Mouse (Mus musculus): ENCODE measurements around the gene Galnt14. TPM values are rescaled to one million over a fixed set of nuclear protein-coding genes. Genes with fewer than 3 reads are reported as not detected.

Gene Galnt14
- total and polyA plus RNA-seq, 2 experiments from 2014 or later, result 15.5 to 17.3 TPM

GRCm38 (mm10) chr17:73560208-73560784, 150.0 kb downstream of the Galnt14 start:
- Histone ChIP-seq H3K27me3 (ENCODE audit: insufficient read depth, low read length) (no peaks in the 10 kb centered on the region), H3K4me3 (ENCODE audit: low read length) (no peak overlapping the region), H3K4me2 (ENCODE audit: low read depth, low read length) (no peak overlapping the region), H3K9ac (replicated peaks; ENCODE audit: low read length) (no peak overlapping the region), H3K27ac (no peak overlapping the region), H3K36me3 (ENCODE audit: insufficient read depth, low read length) (no peaks in the 10 kb centered on the region), H3K9me3 (ENCODE audit: low read length) (no peaks in the 10 kb centered on the region), H3K4me1 (ENCODE audit: insufficient read depth, low read length) (no peaks in the 10 kb centered on the region)
- ATAC-seq (no peak), DNase-seq (ENCODE audit: low spot score) (no peak)
- TF ChIP-seq CTCF (IDR thresholded peaks at IDR 0.05; ENCODE audit: low read depth), result no peak
- WGBS, result 77% methylated on average over 5 of the region's 5 CpGs

- Histone ChIP-seq H3K4me2 (ENCODE audit: low read depth, low read length) (no peak overlapping the region), H3K9ac (replicated peaks; ENCODE audit: low read length) (no peak overlapping the region), H3K9me3 (ENCODE audit: low read length) (no peaks in the 10 kb centered on the region), H3K4me3 (ENCODE audit: low read length) (no peak overlapping the region), H3K36me3 (ENCODE audit: insufficient read depth, low read length) (no peaks in the 10 kb centered on the region), H3K27me3 (ENCODE audit: insufficient read depth, low read length) (no peaks in the 10 kb centered on the region), H3K4me1 (ENCODE audit: insufficient read depth, low read length) (no peaks in the 10 kb centered on the region), H3K27ac (no peak overlapping the region)
- no peak for TF ChIP-seq CTCF (IDR thresholded peaks at IDR 0.05; ENCODE audit: low read depth)
- WGBS, result 81% methylated on average over 4 of the region's 4 CpGs
- DNase-seq (ENCODE audit: low spot score) (no peak), ATAC-seq (no peak)
Measured at GRCm38 (mm10) chr17:73559498-73559897, 150.8 kb downstream of the Galnt14 start.

DNA sequence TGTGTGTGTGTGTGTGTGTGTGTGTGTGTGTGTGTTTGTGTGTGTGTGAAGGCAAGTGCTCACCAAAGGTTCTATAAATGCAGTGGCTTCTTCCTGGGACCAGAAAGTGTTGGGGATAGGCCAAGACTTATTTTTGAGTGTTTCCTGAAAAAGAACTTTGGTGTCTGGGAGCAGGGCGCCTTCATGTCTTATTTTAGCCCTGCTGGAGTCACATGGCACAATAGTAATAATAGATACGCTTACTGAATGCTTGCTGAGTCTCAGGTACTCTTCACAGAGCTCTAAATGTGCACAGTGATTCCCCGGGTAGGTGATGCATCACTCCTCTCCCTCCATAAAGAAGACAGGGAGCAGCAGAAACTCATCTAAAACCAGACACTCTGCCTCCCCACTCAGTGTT, 153.2 kb downstream of the Galnt14 start:
- Histone ChIP-seq H3K4me2 (ENCODE audit: low read depth, low read length) (no peak overlapping the region), H3K9ac (replicated peaks; ENCODE audit: low read length) (no peak overlapping the region), H3K27me3 (ENCODE audit: insufficient read depth, low read length) (no peaks in the 10 kb centered on the region), H3K36me3 (ENCODE audit: insufficient read depth, low read length) (no peaks in the 10 kb centered on the region), H3K9me3 (ENCODE audit: low read length) (no peaks in the 10 kb centered on the region), H3K4me1 (ENCODE audit: insufficient read depth, low read length) (no peaks in the 10 kb centered on the region), H3K27ac (no peak overlapping the region), H3K4me3 (ENCODE audit: low read length) (no peak overlapping the region)
- ATAC-seq (no peak), DNase-seq (ENCODE audit: low spot score) (no peak)
- no peak for TF ChIP-seq CTCF (IDR thresholded peaks at IDR 0.05; ENCODE audit: low read depth)
- WGBS, result 85% methylated on average over 3 of the region's 3 CpGs

GRCm38 (mm10) chr17:73556436-73556835, 153.8 kb downstream of the Galnt14 start:
- Histone ChIP-seq H3K27me3 (ENCODE audit: insufficient read depth, low read length) (no peaks in the 10 kb centered on the region), H3K36me3 (ENCODE audit: insufficient read depth, low read length) (no peaks in the 10 kb centered on the region), H3K27ac (no peak overlapping the region), H3K4me3 (ENCODE audit: low read length) (no peak overlapping the region), H3K9ac (replicated peaks; ENCODE audit: low read length) (no peak overlapping the region), H3K9me3 (ENCODE audit: low read length) (no peaks in the 10 kb centered on the region), H3K4me1 (ENCODE audit: insufficient read depth, low read length) (no peaks in the 10 kb centered on the region), H3K4me2 (ENCODE audit: low read depth, low read length) (no peak overlapping the region)
- no peak for DNase-seq (ENCODE audit: low spot score)
- WGBS, result 76% methylated on average over 2 of the region's 2 CpGs
- TF ChIP-seq CTCF (IDR thresholded peaks at IDR 0.05; ENCODE audit: low read depth), result no peak
- no peak for ATAC-seq

GRCm38 (mm10) chr17:73554668-73555067, 155.6 kb downstream of the Galnt14 start:
- Histone ChIP-seq H3K4me3 (ENCODE audit: low read length) (no peak overlapping the region), H3K4me1 (ENCODE audit: insufficient read depth, low read length) (no peaks in the 10 kb centered on the region), H3K4me2 (ENCODE audit: low read depth, low read length) (no peak overlapping the region), H3K36me3 (ENCODE audit: insufficient read depth, low read length) (no peaks in the 10 kb centered on the region), H3K27ac (no peak overlapping the region), H3K9me3 (ENCODE audit: low read length) (no peaks in the 10 kb centered on the region), H3K27me3 (ENCODE audit: insufficient read depth, low read length) (no peaks in the 10 kb centered on the region), H3K9ac (replicated peaks; ENCODE audit: low read length) (no peak overlapping the region)
- WGBS, result 87% methylated on average over 4 of the region's 4 CpGs
- DNase-seq (ENCODE audit: low spot score), result no peak
- no peak for TF ChIP-seq CTCF (IDR thresholded peaks at IDR 0.05; ENCODE audit: low read depth)
- no peak for ATAC-seq

DNA sequence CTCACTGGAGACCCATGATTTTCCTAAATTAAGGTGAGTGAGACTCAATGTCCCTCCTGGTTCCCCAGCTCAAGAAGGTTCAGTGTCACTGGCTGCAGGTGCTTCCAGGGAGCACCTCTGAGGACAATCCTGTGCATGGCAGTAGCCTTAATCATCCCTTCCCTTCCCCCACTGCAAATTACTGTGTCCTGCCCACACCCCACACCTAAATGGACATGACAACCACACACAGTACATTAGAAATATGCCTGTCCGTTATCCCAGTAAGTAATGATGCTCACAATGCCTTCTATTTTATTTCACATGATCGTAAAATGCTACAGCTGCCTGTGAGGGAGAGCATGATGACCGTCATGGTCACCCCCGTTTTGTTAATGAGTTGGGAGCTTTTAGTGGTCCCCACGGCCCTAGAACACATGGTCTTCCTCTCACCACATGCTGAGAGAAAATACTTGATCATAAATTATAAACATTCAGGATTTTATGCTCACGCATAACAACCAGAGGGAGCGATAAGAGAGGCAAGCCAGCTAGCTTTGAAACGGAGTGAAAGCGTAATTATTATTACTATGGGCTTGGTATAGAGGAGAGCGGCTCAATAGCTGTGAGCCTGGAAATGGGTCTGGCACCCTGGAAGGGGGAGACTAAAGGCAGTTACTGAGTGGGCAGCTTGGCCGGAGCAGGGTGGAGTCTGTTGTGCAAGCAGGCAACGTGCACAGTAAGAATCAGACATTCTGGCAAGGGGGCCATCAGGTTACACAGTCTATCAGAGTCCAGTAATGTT, 161.3 kb downstream of the Galnt14 start:
- no peak overlapping the region for H3K4me2 ChIP-seq (ENCODE audit: low read depth, low read length)
- ATAC-seq, result no peak
- no peak for TF ChIP-seq CTCF (IDR thresholded peaks at IDR 0.05; ENCODE audit: low read depth)

GRCm38 (mm10) chr17:73548119-73548518, 162.1 kb downstream of the Galnt14 start:
- WGBS, result 51% methylated on average over 7 of the region's 7 CpGs
- Histone ChIP-seq H3K36me3 (ENCODE audit: insufficient read depth, low read length) (no peaks in the 10 kb centered on the region), H3K27ac (no peak overlapping the region), H3K9ac (replicated peaks; ENCODE audit: low read length) (no peak overlapping the region), H3K4me2 (ENCODE audit: low read depth, low read length) (no peak overlapping the region), H3K27me3 (ENCODE audit: insufficient read depth, low read length) (no peaks in the 10 kb centered on the region), H3K9me3 (ENCODE audit: low read length) (no peaks in the 10 kb centered on the region), H3K4me1 (ENCODE audit: insufficient read depth, low read length) (peaks cover 6% of the 10 kb centered on the region; the same call in 1 of the 2 replicates), H3K4me3 (ENCODE audit: low read length) (no peak overlapping the region)
- TF ChIP-seq CTCF (IDR thresholded peaks at IDR 0.05; ENCODE audit: low read depth), result no peak
- DNase-seq (ENCODE audit: low spot score) (peak; percentile 62), ATAC-seq (peak; percentile 75)

More for the DNA sequence above, 161.3 kb downstream of the Galnt14 start:
- H3K9me3 ChIP-seq (ENCODE audit: low read length), result no peaks in the 10 kb centered on the region
- DNase-seq (ENCODE audit: low spot score), result no peak
- no peaks in the 10 kb centered on the region for H3K27me3 ChIP-seq (ENCODE audit: insufficient read depth, low read length)
- H3K27ac ChIP-seq, result no peak overlapping the region
- WGBS, result 54% methylated on average over 12 of the region's 12 CpGs
- peaks cover 6% of the 10 kb centered on the region; the same call in 1 of the 2 replicates for H3K4me1 ChIP-seq (ENCODE audit: insufficient read depth, low read length)
- H3K9ac ChIP-seq (replicated peaks; ENCODE audit: low read length), result no peak overlapping the region
- H3K36me3 ChIP-seq (ENCODE audit: insufficient read depth, low read length), result no peaks in the 10 kb centered on the region
- no peak overlapping the region for H3K4me3 ChIP-seq (ENCODE audit: low read length)

All from hindbrain, postnatal 0 days (tissue).